ENCODE assay signal across 12 mouse cellular contexts in the genomic region with DNA sequence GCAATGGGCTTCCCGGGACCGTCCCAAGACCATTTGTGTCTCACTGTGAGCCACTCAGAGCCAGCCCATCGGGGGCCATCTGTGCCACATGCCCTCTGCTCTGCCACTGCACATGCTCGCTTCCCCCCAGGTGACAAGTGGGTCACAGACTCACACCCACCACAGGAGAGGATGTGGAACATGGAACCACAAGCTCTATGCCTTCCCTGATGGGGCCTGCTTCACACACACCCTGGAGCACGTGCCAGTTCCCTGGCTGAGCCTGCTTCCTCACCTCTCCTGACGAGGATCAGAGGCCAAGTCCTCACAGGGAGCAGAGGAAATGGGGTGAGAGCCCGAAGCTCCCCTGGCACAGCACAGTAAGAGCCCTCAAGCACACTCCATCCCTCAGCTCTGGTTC. TPM values are rescaled to one million over a fixed set of nuclear protein-coding genes. Genes with fewer than 3 reads are reported as not detected.
DNase-seq lines count a peak whose midpoint lies in the region; ATAC-seq and TF ChIP-seq lines count a peak whose summit lies in the region.
"Had no signal": no experiment of that assay in that cellular context is flagged by ENCODE, and none has a peak within 500 bp of the region (broad histone marks: within the 10 kb centered on the region; RNA-seq: fewer than 3 reads in every experiment).

No protein-coding gene starts in this region.

- 0 out of 2 replicates have a peak overlapping the region, but pooled peaks have one; percentile 24 for H3K9ac ChIP-seq in hindbrain, embryonic 12.5 days
- no peak overlapping the region for H3K9ac ChIP-seq in hindbrain, embryonic 11.5 days (ENCODE audit: low read depth, low read length)
- H3K9ac ChIP-seq in stomach, embryonic 16.5 days (ENCODE audit: low read length), result no peak overlapping the region
- no peak overlapping the region for H3K9ac ChIP-seq in midbrain, embryonic 15.5 days
- H3K9ac ChIP-seq: embryonic facial prominence, embryonic 13.5 days; heart, embryonic 13.5 days had no signal

- peaks cover 95% of the 10 kb centered on the region for H3K36me3 ChIP-seq in hindbrain, embryonic 12.5 days
- 0 out of 2 replicates have a peak, but pooled peaks cover 3% of the 10 kb centered on the region for H3K36me3 ChIP-seq in hindbrain, embryonic 11.5 days (ENCODE audit: control insufficient read depth, insufficient read depth, low read length)
- peaks cover 4% of the 10 kb centered on the region; the same call in 1 of the 2 replicates for H3K36me3 ChIP-seq in stomach, embryonic 16.5 days (ENCODE audit: control insufficient read depth, insufficient read depth, low read length)
- 0 out of 2 replicates have a peak, but pooled peaks cover 35% of the 10 kb centered on the region for H3K36me3 ChIP-seq in midbrain, embryonic 15.5 days (replicated peaks)

- no peaks in the 10 kb centered on the region for H3K9me3 ChIP-seq in hindbrain, embryonic 12.5 days (replicated peaks)
- H3K9me3 ChIP-seq in hindbrain, embryonic 11.5 days (ENCODE audit: control insufficient read depth, low read length), result no peaks in the 10 kb centered on the region
- H3K9me3 ChIP-seq in stomach, embryonic 16.5 days (replicated peaks; ENCODE audit: control insufficient read depth, low read length), result no peaks in the 10 kb centered on the region
- H3K9me3 ChIP-seq in midbrain, embryonic 15.5 days, result no peaks in the 10 kb centered on the region
- H3K9me3 ChIP-seq: embryonic facial prominence, embryonic 13.5 days; heart, embryonic 13.5 days had no signal

- no peaks in the 10 kb centered on the region for H3K4me1 ChIP-seq in hindbrain, embryonic 12.5 days
- H3K4me1 ChIP-seq in hindbrain, embryonic 11.5 days (replicated peaks; ENCODE audit: control insufficient read depth, insufficient read depth, low read length), result no peaks in the 10 kb centered on the region
- H3K4me1 ChIP-seq in embryonic fibroblast, embryonic 13.5 days (ENCODE audit: control insufficient read depth, insufficient read depth, low read length), result peaks cover 21% of the 10 kb centered on the region
- H3K4me1 ChIP-seq in stomach, embryonic 16.5 days (ENCODE audit: control insufficient read depth, insufficient read depth, low read length), result 0 out of 2 replicates have a peak, but pooled peaks cover 5% of the 10 kb centered on the region
- no peaks in the 10 kb centered on the region for H3K4me1 ChIP-seq in midbrain, embryonic 15.5 days
- H3K4me1 ChIP-seq: embryonic facial prominence, embryonic 13.5 days; heart, embryonic 13.5 days had no signal

- TF ChIP-seq POLR2A in embryonic fibroblast, embryonic 13.5 days (IDR thresholded peaks at IDR 0.05; ENCODE audit: low read depth, low read length), result no peak

- no peaks in the 10 kb centered on the region for H3K27me3 ChIP-seq in hindbrain, embryonic 12.5 days
- no peaks in the 10 kb centered on the region for H3K27me3 ChIP-seq in hindbrain, embryonic 11.5 days (ENCODE audit: control insufficient read depth, insufficient read depth, low read length)
- no peaks in the 10 kb centered on the region for H3K27me3 ChIP-seq in stomach, embryonic 16.5 days (ENCODE audit: control insufficient read depth, insufficient read depth, low read length)
- no peaks in the 10 kb centered on the region for H3K27me3 ChIP-seq in midbrain, embryonic 15.5 days (replicated peaks)
- H3K27me3 ChIP-seq: embryonic facial prominence, embryonic 13.5 days; heart, embryonic 13.5 days had no signal

- no peak overlapping the region for H3K4me3 ChIP-seq in hindbrain, embryonic 12.5 days
- no peak overlapping the region for H3K4me3 ChIP-seq in hindbrain, embryonic 11.5 days (ENCODE audit: low read depth, low read length)
- H3K4me3 ChIP-seq in embryonic fibroblast, embryonic 13.5 days (ENCODE audit: insufficient read depth, low read length), result no peak overlapping the region
- H3K4me3 ChIP-seq in stomach, embryonic 16.5 days (replicated peaks; ENCODE audit: low read length), result no peak overlapping the region
- H3K4me3 ChIP-seq in midbrain, embryonic 15.5 days, result no peak overlapping the region
- H3K4me3 ChIP-seq: embryonic facial prominence, embryonic 13.5 days; heart, embryonic 13.5 days had no signal

- H3K4me2 ChIP-seq in hindbrain, embryonic 12.5 days (replicated peaks), result no peak overlapping the region
- H3K4me2 ChIP-seq in hindbrain, embryonic 11.5 days (replicated peaks; ENCODE audit: low read depth, low read length), result no peak overlapping the region
- no peak overlapping the region for H3K4me2 ChIP-seq in stomach, embryonic 16.5 days (ENCODE audit: low read depth, low read length)
- H3K4me2 ChIP-seq in midbrain, embryonic 15.5 days, result no peak overlapping the region
- H3K4me2 ChIP-seq: embryonic facial prominence, embryonic 13.5 days; heart, embryonic 13.5 days had no signal

- ATAC-seq in hindbrain, embryonic 12.5 days (ENCODE audit: low FRiP score), result no peak
- no peak for ATAC-seq in hindbrain, embryonic 11.5 days (ENCODE audit: low FRiP score)
- no peak for ATAC-seq in stomach, embryonic 16.5 days (ENCODE audit: insufficient read depth, low FRiP score)
- no peak for ATAC-seq in midbrain, embryonic 15.5 days (replicated peaks)
- ATAC-seq in megakaryocyte progenitor cell, adult 5-6 weeks (replicated peaks; ENCODE audit: poor library complexity), result no peak

- no peak overlapping the region for H3K27ac ChIP-seq in hindbrain, embryonic 12.5 days
- H3K27ac ChIP-seq in hindbrain, embryonic 11.5 days (ENCODE audit: low read depth, low read length), result no peak overlapping the region
- H3K27ac ChIP-seq in embryonic fibroblast, embryonic 13.5 days (ENCODE audit: insufficient read depth, low read length), result peak overlapping the region; percentile 68
- H3K27ac ChIP-seq in stomach, embryonic 16.5 days (ENCODE audit: low read length), result peak overlapping the region; percentile 39; the same call in 1 of the 2 replicates
- no peak overlapping the region for H3K27ac ChIP-seq in midbrain, embryonic 15.5 days
- H3K27ac ChIP-seq: embryonic facial prominence, embryonic 13.5 days; heart, embryonic 13.5 days had no signal

- DNase-seq in hindbrain, embryonic 11.5 days (ENCODE audit: low spot score), result no peak
- DNase-seq in CD8-positive naive resting alpha-beta T cell, adult 2 months (ENCODE audit: low read depth in 2 of 2, low spot score in 2 of 2), result peak; percentile 18 to 36
- no peak for DNase-seq in gastrocnemius, adult 18-20 months (ENCODE audit: low spot score)
- DNase-seq: kidney, adult 11 months; midbrain, embryonic 14.5 days had no signal

- 88% methylated on average over 7 of the region's 7 CpGs for WGBS in hindbrain, embryonic 12.5 days
- WGBS in hindbrain, embryonic 11.5 days, result 86% methylated on average over 7 of the region's 7 CpGs
- 77% methylated on average over 7 of the region's 7 CpGs for WGBS in stomach, embryonic 16.5 days
- WGBS in midbrain, embryonic 15.5 days, result 88% methylated on average over 7 of the region's 7 CpGs

- no peak for TF ChIP-seq CTCF in embryonic fibroblast, embryonic 13.5 days (IDR thresholded peaks at IDR 0.05; ENCODE audit: borderline replicate concordance, insufficient read depth, low read length)

RNA-seq across cellular contexts. Expression of a gene that starts 14.8 kb away (rescaled TPM):
- polyA plus RNA-seq in hindbrain, embryonic 12.5 days (2016; fragmentation: Nextera tagmentation; extraction: Ambion mirVana), result 16.9 and 19.2 TPM in 2 replicates
- 7.9 and 9.1 TPM in 2 replicates for polyA plus RNA-seq in hindbrain, embryonic 11.5 days (2014; fragmentation: Nextera tagmentation; extraction: Ambion mirVana)
- 6.6 and 8.4 TPM in 2 replicates for polyA plus RNA-seq in embryonic fibroblast, embryonic 13.5 days (2011; ENCODE audit: insufficient read length, low read depth, missing spikeins)
- 34.3 and 36.6 TPM in 2 replicates for polyA plus RNA-seq in stomach, embryonic 16.5 days (2015; fragmentation: Nextera tagmentation; extraction: Ambion mirVana)
- polyA plus RNA-seq in midbrain, embryonic 15.5 days (2015; fragmentation: Nextera tagmentation; extraction: Ambion mirVana), result 14.9 and 15.5 TPM in 2 replicates
- 6.0 and 6.7 TPM in 2 replicates for total RNA-seq in megakaryocyte progenitor cell, adult 5-6 weeks (2015)
- 6.6 and 8.1 TPM in 2 replicates for total RNA-seq in megakaryocyte progenitor cell, adult 5-6 weeks (2017)
- 1 to 10 TPM; 3.9 to 4.4 TPM for total RNA-seq in gastrocnemius, adult 18-20 months (2021)

RNA-seq across cellular contexts. Expression of a gene that starts 32.2 kb away (rescaled TPM):
- 136 and 138 TPM in 2 replicates for polyA plus RNA-seq in hindbrain, embryonic 12.5 days (2016; fragmentation: Nextera tagmentation; extraction: Ambion mirVana)
- 122 and 135 TPM in 2 replicates for polyA plus RNA-seq in hindbrain, embryonic 11.5 days (2014; fragmentation: Nextera tagmentation; extraction: Ambion mirVana)
- 22.4 and 23.8 TPM in 2 replicates for polyA plus RNA-seq in embryonic fibroblast, embryonic 13.5 days (2011; ENCODE audit: insufficient read length, low read depth, missing spikeins)
- 22.0 and 22.1 TPM in 2 replicates for polyA plus RNA-seq in stomach, embryonic 16.5 days (2015; fragmentation: Nextera tagmentation; extraction: Ambion mirVana)
- 164 and 166 TPM in 2 replicates for polyA plus RNA-seq in midbrain, embryonic 15.5 days (2015; fragmentation: Nextera tagmentation; extraction: Ambion mirVana)
- 0.34 TPM in 1 of 2 replicates, not detected in the other for total RNA-seq in megakaryocyte progenitor cell, adult 5-6 weeks (2015)
- not detected in 2 replicates for total RNA-seq in megakaryocyte progenitor cell, adult 5-6 weeks (2017)
- 1 to 10 TPM in 1 of 2 experiments, under 1 TPM in 1; 0.62 to 1.4 TPM for total RNA-seq in gastrocnemius, adult 18-20 months (2021)

RNA-seq across cellular contexts. Expression of a gene that starts 36.9 kb away (rescaled TPM):
- polyA plus RNA-seq in hindbrain, embryonic 12.5 days (2016; fragmentation: Nextera tagmentation; extraction: Ambion mirVana), result not detected in 2 replicates
- polyA plus RNA-seq in hindbrain, embryonic 11.5 days (2014; fragmentation: Nextera tagmentation; extraction: Ambion mirVana), result 0.04 and 0.11 TPM in 2 replicates
- polyA plus RNA-seq in embryonic fibroblast, embryonic 13.5 days (2011; ENCODE audit: insufficient read length, low read depth, missing spikeins), result 0.19 TPM in 1 of 2 replicates, not detected in the other
- polyA plus RNA-seq in stomach, embryonic 16.5 days (2015; fragmentation: Nextera tagmentation; extraction: Ambion mirVana), result 0.21 and 0.30 TPM in 2 replicates
- polyA plus RNA-seq in midbrain, embryonic 15.5 days (2015; fragmentation: Nextera tagmentation; extraction: Ambion mirVana), result 0.14 TPM in 1 of 2 replicates, not detected in the other
- 1.1 and 1.7 TPM in 2 replicates for total RNA-seq in megakaryocyte progenitor cell, adult 5-6 weeks (2015)
- total RNA-seq in megakaryocyte progenitor cell, adult 5-6 weeks (2017), result 1.1 and 1.3 TPM in 2 replicates
- under 1 TPM; 0.25 to 0.26 TPM for total RNA-seq in gastrocnemius, adult 18-20 months (2021)
- polyA plus RNA-seq: midbrain, embryonic 14.5 days had no signal

RNA-seq across cellular contexts. Expression of a gene that starts 52.3 kb away (rescaled TPM):
- 0.79 and 2.0 TPM in 2 replicates for polyA plus RNA-seq in hindbrain, embryonic 12.5 days (2016; fragmentation: Nextera tagmentation; extraction: Ambion mirVana)
- polyA plus RNA-seq in hindbrain, embryonic 11.5 days (2014; fragmentation: Nextera tagmentation; extraction: Ambion mirVana), result 0.46 and 1.3 TPM in 2 replicates
- 0.60 and 5.3 TPM in 2 replicates for polyA plus RNA-seq in embryonic fibroblast, embryonic 13.5 days (2011; ENCODE audit: insufficient read length, low read depth, missing spikeins)
- polyA plus RNA-seq in stomach, embryonic 16.5 days (2015; fragmentation: Nextera tagmentation; extraction: Ambion mirVana), result 4.6 and 4.8 TPM in 2 replicates
- 1.5 and 2.9 TPM in 2 replicates for polyA plus RNA-seq in midbrain, embryonic 15.5 days (2015; fragmentation: Nextera tagmentation; extraction: Ambion mirVana)
- 2.4 and 4.0 TPM in 2 replicates for total RNA-seq in megakaryocyte progenitor cell, adult 5-6 weeks (2015)
- 0.57 and 1.2 TPM in 2 replicates for total RNA-seq in megakaryocyte progenitor cell, adult 5-6 weeks (2017)
- 1 to 10 TPM; 1.5 to 2.3 TPM for total RNA-seq in gastrocnemius, adult 18-20 months (2021)

Comparison
In these comparisons a context has a peak if more than half of its experiments do, and no peak if none do; other contexts are left out.
1. H3K27ac ChIP-seq: peak in embryonic fibroblast, embryonic 13.5 days (single experiment) and stomach, embryonic 16.5 days (single experiment); none in hindbrain, embryonic 12.5 days (single experiment), hindbrain, embryonic 11.5 days (single experiment) and midbrain, embryonic 15.5 days (single experiment).
2. DNase-seq: peak in CD8-positive naive resting alpha-beta T cell, adult 2 months (2 of 2); none in hindbrain, embryonic 11.5 days (single experiment) and gastrocnemius, adult 18-20 months (single experiment).